Mouse (Mus musculus): Measurements from ENCODE around the gene Rab22a. TPM values are rescaled to one million over a fixed set of nuclear protein-coding genes. Genes with fewer than 3 reads are reported as not detected.

Gene Rab22a
- polyA plus RNA-seq, 1 experiment from 2014 or later: 41.8 TPM

Small RNA genes lying within 50 kb of the gene (microRNA-seq; reads per million reads assigned to microRNA genes)
- not detected for gene Mir6340 (ENCODE audit: borderline number of aligned reads)

Other genes with a start within 250 kb of the Rab22a start
- gene 1700021F07Rik, start 137.2 kb upstream of the Rab22a start, polyA plus RNA-seq (2015; fragmentation: Nextera tagmentation; extraction: Ambion mirVana): not detected in 2 replicates
- 0.30 TPM in 1 of 2 replicates, not detected in the other for gene Ankrd60, start 81.4 kb upstream of the Rab22a start, polyA plus RNA-seq (2015; fragmentation: Nextera tagmentation; extraction: Ambion mirVana)
- not detected in 2 replicates for gene 1700010B08Rik, start 59.7 kb downstream of the Rab22a start, polyA plus RNA-seq (2015; fragmentation: Nextera tagmentation; extraction: Ambion mirVana)
- 10.0 and 10.9 TPM in 2 replicates for gene Vapb, start 77.8 kb downstream of the Rab22a start, polyA plus RNA-seq (2015; fragmentation: Nextera tagmentation; extraction: Ambion mirVana)

Measured in thymus, postnatal 0 days (tissue).